Mouse (Mus musculus) forebrain, embryonic 11.5 days (tissue): ENCODE measurements at regions not wholly inside any gene's neighbourhood (a gene's known extent, or its start where the extent isn't known, plus 50 kb on each side); places are given as distances from the start of the nearest gene placed in this dataset.

Experiments
- ATAC-seq: fragments of 200-750 bp; cut with Nextera tagmentation; replicated peaks from 2 replicates; pipeline ENCODE4 v1.8.0; 2017; ENCODE audit warnings: moderate TSS enrichment; ENCODE audit not compliant: low FRiP score
- DNase-seq: peaks from one replicate; pipeline ENCODE4 v3.0.0-alpha.2; 2017; ENCODE audit warnings: low spot score
- H3K27ac ChIP-seq: fragments of 300-500 bp; sonication (generic); 2 replicates; pipeline ENCODE4 v1.5.1; 2014; ENCODE audit warnings: low read depth, low read length
- H3K27me3 ChIP-seq: fragments of 300-500 bp; sonication (generic); 2 replicates; pipeline ENCODE4 v1.6.1; 2014; ENCODE audit warnings: mild to moderate bottlenecking, low read length, mixed read lengths; ENCODE audit not compliant: control insufficient read depth, insufficient read depth
- H3K36me3 ChIP-seq: fragments of 300-500 bp; sonication (generic); 2 replicates; pipeline ENCODE4 v1.6.1; 2014; ENCODE audit warnings: mild to moderate bottlenecking, low read length, moderate library complexity, mixed read lengths; ENCODE audit not compliant: control insufficient read depth, insufficient read depth
- H3K4me1 ChIP-seq: fragments of 300-500 bp; sonication (generic); replicated peaks from 2 replicates; pipeline ENCODE4 v1.6.1; 2014; ENCODE audit warnings: low read length, mixed read lengths; ENCODE audit not compliant: control insufficient read depth, insufficient read depth
- H3K4me2 ChIP-seq: fragments of 300-500 bp; sonication (generic); 2 replicates; pipeline ENCODE4 v1.6.1; 2014; ENCODE audit warnings: low read depth, mild to moderate bottlenecking, low read length, moderate library complexity, mixed read lengths; ENCODE audit not compliant: severe bottlenecking
- H3K4me3 ChIP-seq: fragments of 300-500 bp; sonication (generic); 2 replicates; pipeline ENCODE4 v1.5.1; 2014; ENCODE audit warnings: low read depth, low read length
- H3K9ac ChIP-seq: fragments of 300-500 bp; sonication (generic); 2 replicates; pipeline ENCODE4 v1.6.1; 2014; ENCODE audit warnings: low read length
- H3K9me3 ChIP-seq: fragments of 300-500 bp; sonication (generic); 2 replicates; pipeline ENCODE4 v1.6.1; 2016; ENCODE audit warnings: low read length, mixed read lengths; ENCODE audit not compliant: control insufficient read depth
- WGBS: fragments of 180-500 bp; shearing (Covaris S2); extraction: QIAGEN DNeasy Blood & Tissue Kit; methylation state at CpG from one replicate; pipeline ENCODE4 v1.1.7; 2014; 5-methylcytosine and 5-hydroxymethylcytosine counted together

DNA sequence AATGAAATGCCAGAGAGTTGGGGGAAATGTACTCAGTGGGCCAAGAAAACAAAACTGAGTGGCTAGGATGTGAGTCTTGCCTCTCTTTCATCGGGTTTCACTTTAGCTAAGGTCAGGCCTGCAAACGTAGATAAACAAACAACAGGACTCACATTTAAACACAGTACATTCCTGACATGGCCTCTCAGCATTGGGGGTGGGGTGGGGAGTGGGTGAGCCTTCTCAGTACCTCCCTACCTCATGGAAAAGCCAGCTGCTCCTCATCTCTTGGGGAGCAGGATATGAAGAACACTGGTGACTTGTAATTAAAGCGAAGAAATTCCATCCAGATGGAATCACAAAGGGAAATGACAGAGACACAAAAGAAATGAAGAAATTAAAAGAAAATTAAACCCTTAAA lies 119.5 kb upstream of the Dio2 start:
- Histone ChIP-seq H3K36me3 (no peaks in the 10 kb centered on the region), H3K27ac (no peak overlapping the region), H3K4me1 (no peaks in the 10 kb centered on the region), H3K27me3 (no peaks in the 10 kb centered on the region), H3K4me3 (no peak overlapping the region), H3K9ac (no peak overlapping the region), H3K9me3 (no peaks in the 10 kb centered on the region), H3K4me2 (no peak overlapping the region)
- DNase-seq (peak; percentile 52), ATAC-seq (no peak)
- 63% methylated on average over 3 of the region's 3 CpGs for WGBS

DNA sequence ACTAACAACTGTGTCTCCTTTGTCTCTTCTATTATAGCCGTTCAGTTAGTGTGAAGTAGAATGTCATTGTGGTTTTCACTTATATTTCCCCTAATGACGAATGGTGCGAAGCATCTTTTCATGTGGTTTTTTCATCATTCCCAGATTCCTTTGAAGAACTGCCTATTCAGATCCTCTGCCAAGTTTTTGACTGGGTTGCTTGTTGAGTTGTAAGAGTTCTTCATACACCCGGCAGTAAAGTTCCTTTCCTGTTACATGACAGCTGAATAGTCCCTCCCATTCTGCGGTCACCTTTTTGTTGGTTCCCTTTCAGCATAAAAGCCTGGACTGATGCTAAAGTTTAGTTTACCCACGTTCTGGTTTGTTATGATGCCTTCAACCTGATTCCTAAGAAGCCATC lies 72.4 kb upstream of the Dio2 start:
- DNase-seq (no peak), ATAC-seq (no peak)
- Histone ChIP-seq H3K9ac (no peak overlapping the region), H3K27ac (no peak overlapping the region), H3K4me1 (no peaks in the 10 kb centered on the region), H3K4me2 (no peak overlapping the region), H3K36me3 (no peaks in the 10 kb centered on the region), H3K4me3 (no peak overlapping the region), H3K27me3 (no peaks in the 10 kb centered on the region), H3K9me3 (no peaks in the 10 kb centered on the region)
- WGBS, result 69% methylated on average over 6 of the region's 6 CpGs

DNA sequence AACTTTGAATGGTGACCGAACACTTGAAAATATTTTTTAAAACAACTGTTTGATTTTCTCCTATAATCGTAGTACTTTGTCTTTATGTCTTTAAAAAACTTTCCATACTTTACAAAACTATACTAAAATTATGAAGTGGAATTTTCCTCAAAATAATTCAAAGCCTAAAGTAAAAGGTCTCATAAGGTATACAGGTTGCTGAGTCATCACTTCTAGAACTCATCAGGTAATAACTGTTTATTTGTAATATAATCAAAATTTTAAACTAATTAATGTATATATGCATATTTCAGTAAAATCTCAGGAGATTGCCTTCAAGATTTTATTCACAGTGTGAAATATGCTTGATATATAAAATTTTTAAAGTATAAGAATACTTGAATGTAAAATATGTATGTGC lies 52.3 kb upstream of the Dio2 start:
- no peaks in the 10 kb centered on the region for H3K36me3 ChIP-seq
- ATAC-seq (no peak), DNase-seq (no peak)
- H3K27me3 ChIP-seq, result no peaks in the 10 kb centered on the region
- no peak overlapping the region for H3K4me3 ChIP-seq
- H3K4me1 ChIP-seq, result no peaks in the 10 kb centered on the region
- no peak overlapping the region for H3K27ac ChIP-seq
- no peaks in the 10 kb centered on the region for H3K9me3 ChIP-seq
- H3K4me2 ChIP-seq, result no peak overlapping the region
- no peak overlapping the region for H3K9ac ChIP-seq
- 95% methylated on average over 2 of the region's 2 CpGs for WGBS
